Mouse (Mus musculus) liver, adult 2 months (tissue): ENCODE measurements around the gene Eif2ak3. TPM values are rescaled to one million over a fixed set of nuclear protein-coding genes. Genes with fewer than 3 reads are reported as not detected.

ENCODE experiments used
- DNase-seq: peaks from one replicate; pipeline ENCODE4 v3.0.0-alpha.2; 2011; ENCODE audit warnings: low read depth, low spot score; ENCODE audit errors: extremely low read depth
- H3K27ac ChIP-seq: fragments of 200-500 bp; replicated peaks from 2 replicates; pipeline ENCODE4 v1.5.1; 2012; ENCODE audit warnings: low read depth, mild to moderate bottlenecking, control low read depth, inconsistent platforms, low read length; ENCODE audit not compliant: insufficient read depth
- H3K27me3 ChIP-seq: fragments of 200-500 bp; 2 replicates; pipeline ENCODE4 v1.6.1; 2012; ENCODE audit warnings: mild to moderate bottlenecking, moderate library complexity, low read length, inconsistent platforms; ENCODE audit not compliant: control insufficient read depth, insufficient read depth
- H3K36me3 ChIP-seq: fragments of 200-500 bp; 2 replicates; pipeline ENCODE4 v1.6.1; 2012; ENCODE audit warnings: low read length, inconsistent platforms; ENCODE audit not compliant: control insufficient read depth, insufficient read depth
- H3K4me1 ChIP-seq: fragments of 200-500 bp; 2 replicates; pipeline ENCODE4 v1.6.1; 2011; ENCODE audit warnings: low read length; ENCODE audit not compliant: control insufficient read depth, insufficient read depth
- H3K4me3 ChIP-seq: fragments of 200-500 bp; 2 replicates; pipeline ENCODE4 v1.5.1; 2011; ENCODE audit warnings: low read depth, mild to moderate bottlenecking, control low read depth, low read length, moderate library complexity; ENCODE audit not compliant: insufficient read depth
- H3K79me2 ChIP-seq: fragments of 200-500 bp; 2 replicates; pipeline ENCODE4 v1.6.1; 2012; ENCODE audit warnings: inconsistent platforms, mild to moderate bottlenecking, low read length, moderate library complexity; ENCODE audit not compliant: control insufficient read depth, insufficient read depth
- H3K9ac ChIP-seq: fragments of 200-500 bp; 2 replicates; pipeline ENCODE4 v1.6.1; 2012; ENCODE audit warnings: low read depth, mild to moderate bottlenecking, control low read depth, inconsistent platforms, low read length
- CTCF ChIP-seq: fragments of 200-500 bp; IDR thresholded peaks from 2 replicates; pipeline ENCODE4 v1.5.1; 2011; ENCODE audit warnings: low read depth, low read length, control low read depth
- POLR2A ChIP-seq: fragments of 200-500 bp; IDR thresholded peaks from 2 replicates; pipeline ENCODE4 v1.6.1; 2011; ENCODE audit warnings: low read length, control low read depth; ENCODE audit not compliant: insufficient read depth; ENCODE audit errors: extremely low read depth
- WGBS: fragments of 180-500 bp; shearing (Covaris S2); methylation state at CpG from one replicate; pipeline ENCODE4 v1.1.7; 2018; 5-methylcytosine and 5-hydroxymethylcytosine counted together
- polyA plus RNA-seq: library from polyadenylated mRNA; depleted of rRNA; stranded (reverse); fragments of >200 nt; gene quantifications from 2 replicates; pipeline ENCODE4 v1.2.3, GENCODE M21; 2012; rRNA removed
- total RNA-seq: library from RNA; depleted of rRNA; stranded (reverse); fragments of >200 nt; gene quantifications from 2 replicates; pipeline ENCODE4 v1.2.3, GENCODE M21; 2014; rRNA removed

Gene Eif2ak3
- total and polyA plus RNA-seq, 2 experiments = 7.1 to 7.9 TPM

DNA sequence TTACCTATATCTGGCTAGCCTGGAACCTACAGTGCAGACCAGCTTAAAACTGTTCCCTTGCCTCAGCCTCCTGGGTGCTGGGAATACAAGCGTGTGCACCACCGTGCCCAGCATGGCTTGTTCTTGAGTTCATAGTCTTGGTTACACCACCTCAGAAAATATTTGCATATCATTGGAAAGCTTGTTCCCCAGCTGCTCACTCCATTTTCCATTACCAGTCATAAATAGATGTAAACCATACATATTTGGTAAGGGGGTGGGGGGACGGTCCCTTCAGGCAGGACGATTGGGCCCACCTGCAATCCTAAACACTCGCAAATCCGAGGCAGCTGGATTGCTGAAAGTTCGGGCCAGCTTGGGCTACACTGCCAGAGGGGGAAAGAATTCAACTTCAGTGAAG, 109.0 kb downstream of the Eif2ak3 start:
- Histone ChIP-seq H3K9ac (no peak overlapping the region), H3K36me3 (no peaks in the 10 kb centered on the region), H3K27ac (no peak overlapping the region), H3K79me2 (no peaks in the 10 kb centered on the region), H3K4me1 (no peaks in the 10 kb centered on the region), H3K4me3 (no peak overlapping the region), H3K27me3 (peaks cover 23% of the 10 kb centered on the region)
- no peak for DNase-seq
- WGBS = 72% methylated on average over 7 of the region's 7 CpGs
- TF ChIP-seq CTCF = no peak
- no peak for TF ChIP-seq POLR2A

DNA sequence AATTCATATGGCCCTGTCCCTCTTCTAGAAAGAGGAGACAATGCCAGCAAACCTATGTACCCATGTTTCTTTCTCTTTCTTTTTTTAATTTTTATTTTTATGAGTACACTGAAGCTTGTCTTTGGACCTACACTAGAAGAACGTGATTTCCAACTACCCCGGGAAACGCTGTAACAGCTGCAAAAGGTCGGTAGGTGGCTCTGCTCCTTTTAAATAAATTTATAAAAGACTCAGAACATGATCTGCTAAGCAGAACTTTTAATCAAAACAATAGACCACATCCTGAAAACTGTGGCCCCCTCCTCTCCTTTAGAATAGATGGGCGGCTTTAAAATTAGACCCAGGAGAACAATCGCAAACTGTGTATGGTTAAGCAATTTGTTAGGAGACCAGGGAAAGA, 109.7 kb downstream of the Eif2ak3 start:
- peaks cover 23% of the 10 kb centered on the region for H3K27me3 ChIP-seq
- H3K4me3 ChIP-seq = no peak overlapping the region
- TF ChIP-seq POLR2A = no peak
- TF ChIP-seq CTCF = no peak
- H3K9ac ChIP-seq = no peak overlapping the region
- no peak overlapping the region for H3K27ac ChIP-seq
- H3K36me3 ChIP-seq = no peaks in the 10 kb centered on the region
- DNase-seq = peak; percentile 8
- 19% methylated on average over 6 of the region's 6 CpGs for WGBS
- no peaks in the 10 kb centered on the region for H3K79me2 ChIP-seq
- no peaks in the 10 kb centered on the region for H3K4me1 ChIP-seq

Other genes with a start within 250 kb of the Eif2ak3 start
- 3.0 and 3.9 TPM in 2 replicates for gene Rpia, start 52.3 kb upstream of the Eif2ak3 start, total RNA-seq
- 2.0 TPM in 2 replicates for gene Rpia, start 52.3 kb upstream of the Eif2ak3 start, polyA plus RNA-seq
- gene Tex37, start 74.4 kb downstream of the Eif2ak3 start, total RNA-seq = not detected in 2 replicates
- not detected in 2 replicates for gene Tex37, start 74.4 kb downstream of the Eif2ak3 start, polyA plus RNA-seq
- not detected in 2 replicates for gene Foxi3, start 112.0 kb downstream of the Eif2ak3 start, total RNA-seq
- not detected in 2 replicates for gene Foxi3, start 112.0 kb downstream of the Eif2ak3 start, polyA plus RNA-seq